ENCODE assay signal across 16 mouse cellular contexts in genomic region chr17:83221611-83222500, GRCm38 (mm10). TPM values are rescaled to one million over a fixed set of nuclear protein-coding genes. Genes with fewer than 3 reads are reported as not detected.
A peak's percentile ranks its signal among the peaks of the same experiment; 100 is the strongest.
DNase-seq lines count a peak whose midpoint lies in the region; ATAC-seq and TF ChIP-seq lines count a peak whose summit lies in the region.
"Had no signal": no experiment of that assay in that cellular context is flagged by ENCODE, and none has a peak within 500 bp of the region (broad histone marks: within the 10 kb centered on the region; RNA-seq: fewer than 3 reads in every experiment).

No protein-coding gene starts in this region.

- H3K27ac ChIP-seq in kidney, embryonic 16.5 days (ENCODE audit: low read length): peak overlapping the region; percentile 80
- peak overlapping the region; percentile 89 for H3K27ac ChIP-seq in intestine, embryonic 15.5 days
- H3K27ac ChIP-seq in stomach, postnatal 0 days (replicated peaks): peak overlapping the region; percentile 76
- no peak overlapping the region for H3K27ac ChIP-seq in midbrain, postnatal 0 days (ENCODE audit: low read depth, low read length)
- H3K27ac ChIP-seq: liver, embryonic 15.5 days had no signal

- DNase-seq in heart, adult 11 months: peak; percentile 92
- no peak for DNase-seq in heart, adult 18-20 months
- no peak for DNase-seq in kidney, postnatal 14 days
- no peak for DNase-seq in stomach, postnatal 0 days (ENCODE audit: low spot score)
- DNase-seq in midbrain, postnatal 0 days (ENCODE audit: low spot score): no peak
- DNase-seq: cerebellum, adult 2 months; left cerebral cortex, postnatal 4 days; lung, postnatal 14 days; right cerebral cortex, postnatal 4 days had no signal

- H3K36me3 ChIP-seq in kidney, embryonic 16.5 days (ENCODE audit: insufficient read depth, low read length): peaks cover 51% of the 10 kb centered on the region
- H3K36me3 ChIP-seq in intestine, embryonic 15.5 days: peaks cover 37% of the 10 kb centered on the region
- H3K36me3 ChIP-seq in stomach, postnatal 0 days (ENCODE audit: control insufficient read depth, insufficient read depth, low read length): peaks cover 5% of the 10 kb centered on the region
- peaks cover 20% of the 10 kb centered on the region; the same call in 1 of the 2 replicates for H3K36me3 ChIP-seq in midbrain, postnatal 0 days (ENCODE audit: insufficient read depth, low read length)
- H3K36me3 ChIP-seq: G1E had no signal

- no peak for TF ChIP-seq CTCF in stomach, postnatal 0 days (IDR thresholded peaks at IDR 0.05; ENCODE audit: low read depth)
- TF ChIP-seq CTCF in midbrain, postnatal 0 days (IDR thresholded peaks at IDR 0.05): no peak

- H3K9ac ChIP-seq in kidney, embryonic 16.5 days (replicated peaks; ENCODE audit: low read length): 0 out of 2 replicates have a peak overlapping the region, but pooled peaks have one; percentile 24
- H3K9ac ChIP-seq in intestine, embryonic 15.5 days: no peak overlapping the region
- H3K9ac ChIP-seq in stomach, postnatal 0 days (ENCODE audit: low read length): 0 out of 2 replicates have a peak overlapping the region, but pooled peaks have one; percentile 13
- H3K9ac ChIP-seq in midbrain, postnatal 0 days (replicated peaks; ENCODE audit: low read length, poor library complexity, severe bottlenecking): no peak overlapping the region
- H3K9ac ChIP-seq: hindbrain, embryonic 13.5 days; liver, embryonic 15.5 days had no signal

- no peak overlapping the region for H3K4me3 ChIP-seq in kidney, embryonic 16.5 days (ENCODE audit: low read length)
- H3K4me3 ChIP-seq in intestine, embryonic 15.5 days (replicated peaks): no peak overlapping the region
- H3K4me3 ChIP-seq in stomach, postnatal 0 days (ENCODE audit: low read depth, low read length): no peak overlapping the region
- H3K4me3 ChIP-seq in midbrain, postnatal 0 days (ENCODE audit: low read depth, low read length): no peak overlapping the region
- H3K4me3 ChIP-seq: hindbrain, embryonic 13.5 days; liver, embryonic 15.5 days; myocyte had no signal

- H3K27me3 ChIP-seq in kidney, embryonic 16.5 days (ENCODE audit: insufficient read depth, low read length): no peaks in the 10 kb centered on the region
- H3K27me3 ChIP-seq in intestine, embryonic 15.5 days (replicated peaks): no peaks in the 10 kb centered on the region
- no peaks in the 10 kb centered on the region for H3K27me3 ChIP-seq in stomach, postnatal 0 days (ENCODE audit: control insufficient read depth, insufficient read depth, low read length)
- peaks cover 52% of the 10 kb centered on the region for H3K27me3 ChIP-seq in midbrain, postnatal 0 days (ENCODE audit: insufficient read depth, low read length)

- no peaks in the 10 kb centered on the region for H3K9me3 ChIP-seq in kidney, embryonic 16.5 days (ENCODE audit: low read length)
- no peaks in the 10 kb centered on the region for H3K9me3 ChIP-seq in intestine, embryonic 15.5 days
- no peaks in the 10 kb centered on the region for H3K9me3 ChIP-seq in stomach, postnatal 0 days (ENCODE audit: control insufficient read depth, low read length)
- no peaks in the 10 kb centered on the region for H3K9me3 ChIP-seq in midbrain, postnatal 0 days (ENCODE audit: low read length)
- H3K9me3 ChIP-seq: hindbrain, embryonic 13.5 days; liver, embryonic 15.5 days had no signal

- peak; percentile 17 for ATAC-seq in kidney, embryonic 16.5 days (ENCODE audit: low FRiP score, low TSS enrichment)
- peak; percentile 19 for ATAC-seq in intestine, embryonic 15.5 days
- no peak for ATAC-seq in stomach, postnatal 0 days (ENCODE audit: low FRiP score, low TSS enrichment)
- no peak for ATAC-seq in midbrain, postnatal 0 days (ENCODE audit: low FRiP score)
- ATAC-seq: forebrain, embryonic 16.5 days had no signal

- H3K4me1 ChIP-seq in kidney, embryonic 16.5 days (ENCODE audit: insufficient read depth, low read length): peaks cover 86% of the 10 kb centered on the region
- peaks cover 61% of the 10 kb centered on the region for H3K4me1 ChIP-seq in intestine, embryonic 15.5 days (replicated peaks)
- peaks cover 9% of the 10 kb centered on the region; the same call in 1 of the 2 replicates for H3K4me1 ChIP-seq in stomach, postnatal 0 days (replicated peaks; ENCODE audit: control insufficient read depth, insufficient read depth)
- H3K4me1 ChIP-seq in midbrain, postnatal 0 days (ENCODE audit: insufficient read depth, low read length): peaks cover 4% of the 10 kb centered on the region; the same call in 1 of the 2 replicates

- H3K4me2 ChIP-seq in kidney, embryonic 16.5 days (replicated peaks; ENCODE audit: low read depth, low read length): no peak overlapping the region
- H3K4me2 ChIP-seq in intestine, embryonic 15.5 days (replicated peaks): no peak overlapping the region
- H3K4me2 ChIP-seq in stomach, postnatal 0 days (replicated peaks; ENCODE audit: low read depth): no peak overlapping the region
- H3K4me2 ChIP-seq in midbrain, postnatal 0 days (ENCODE audit: low read depth, low read length, poor library complexity, severe bottlenecking): no peak overlapping the region
- H3K4me2 ChIP-seq: hindbrain, embryonic 13.5 days; liver, embryonic 15.5 days had no signal

- TF ChIP-seq EP300 in stomach, postnatal 0 days (optimal IDR thresholded peaks at IDR 0.05): no peak

- 56% methylated on average over 13 of the region's 13 CpGs for WGBS in kidney, embryonic 16.5 days
- WGBS in intestine, embryonic 15.5 days: 60% methylated on average over 13 of the region's 13 CpGs
- WGBS in stomach, postnatal 0 days: 80% methylated on average over 13 of the region's 13 CpGs
- 86% methylated on average over 13 of the region's 13 CpGs for WGBS in midbrain, postnatal 0 days

RNA-seq across cellular contexts. Expression of gene Pkdcc, which starts 6.8 kb away (rescaled TPM):
- total RNA-seq in heart, adult 18-20 months (2021): 10 to 100 TPM; 43.1 to 57.1 TPM
- polyA plus RNA-seq in kidney, embryonic 16.5 days (2015; fragmentation: Nextera tagmentation; extraction: Ambion mirVana): 29.9 and 31.6 TPM in 2 replicates
- polyA plus RNA-seq in intestine, embryonic 15.5 days (2015; fragmentation: Nextera tagmentation; extraction: Ambion mirVana): 26.9 and 28.4 TPM in 2 replicates
- 10.3 and 14.1 TPM in 2 replicates for polyA plus RNA-seq in stomach, postnatal 0 days (2015; fragmentation: Nextera tagmentation; extraction: Ambion mirVana)
- 27.8 and 33.7 TPM in 2 replicates for total RNA-seq in midbrain, postnatal 0 days (2014; rRNA removed)
- polyA plus RNA-seq in midbrain, postnatal 0 days (2015; fragmentation: Nextera tagmentation; extraction: Ambion mirVana): 2.1 and 2.2 TPM in 2 replicates
- total RNA-seq: G1E had no signal
- polyA plus RNA-seq: G1E had no signal

Comparison
In these comparisons a context has a peak if more than half of its experiments do, and no peak if none do; other contexts are left out.
1. ATAC-seq: peak in kidney, embryonic 16.5 days (single experiment) and intestine, embryonic 15.5 days (single experiment); none in stomach, postnatal 0 days (single experiment) and midbrain, postnatal 0 days (single experiment).
2. H3K9ac ChIP-seq: peak in kidney, embryonic 16.5 days (single experiment) and stomach, postnatal 0 days (single experiment); none in intestine, embryonic 15.5 days (single experiment) and midbrain, postnatal 0 days (single experiment).